Mouse (Mus musculus) kidney, adult 2 months (tissue): ENCODE data around the gene Bik.

Experiments
- CTCF ChIP-seq: fragments of 200-500 bp; conservative IDR thresholded peaks from 2 replicates; pipeline ENCODE4 v1.5.1; 2011; ENCODE audit warnings: low read depth, mild to moderate bottlenecking, control low read depth, low read length, moderate library complexity, mixed read lengths; ENCODE audit not compliant: insufficient read depth, insufficient read length
- POLR2A ChIP-seq: fragments of 200-500 bp; IDR thresholded peaks from one replicate; pipeline ENCODE4 v1.6.1; 2011; ENCODE audit warnings: low read depth, low read length, control low read depth

- TF ChIP-seq CTCF (no peak), POLR2A (no peak)
These were observed 27.4 kb upstream of the Bik start for GRCm38 (mm10) chr15:83499211-83499755.
